Mouse (Mus musculus) T-cell, adult 2 months (primary cell): ENCODE measurements around the gene Slc50a1.

Experiments used
- DNase-seq: peaks from one replicate; pipeline ENCODE4 v3.0.0; 2022; ENCODE audit warnings: low spot score

Slc50a1 gene

DNA sequence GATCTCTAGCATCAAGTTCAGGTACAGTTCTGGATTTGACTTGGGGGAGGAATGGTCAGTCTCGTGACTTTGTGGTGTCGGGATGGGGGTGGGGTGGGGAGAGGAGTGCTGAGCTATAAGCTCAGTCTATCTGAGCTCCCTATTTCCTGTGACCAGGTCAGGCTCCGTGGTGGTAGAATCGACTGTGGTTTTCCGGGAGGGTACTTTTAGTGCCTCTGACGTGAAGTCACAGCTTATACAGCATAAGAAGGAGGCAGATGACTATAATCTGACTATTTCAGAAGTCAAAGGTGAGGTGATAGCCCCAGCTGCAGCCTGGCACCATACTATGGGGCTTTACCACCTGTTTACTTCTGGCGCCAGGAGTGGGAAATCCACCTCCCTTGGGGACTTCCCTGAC lies 39.0 kb downstream of the Slc50a1 start:
- DNase-seq: no peak

- no peak for DNase-seq
Observed at GRCm38 (mm10) chr3:89230561-89230960, 39.8 kb downstream of the Slc50a1 start.

- no peak for DNase-seq
Observed at GRCm38 (mm10) chr3:89229276-89229675, 41.1 kb downstream of the Slc50a1 start.

- no peak for DNase-seq
Observed at GRCm38 (mm10) chr3:89228836-89229235, 41.5 kb downstream of the Slc50a1 start, which contains the start of gene Muc1. TSS of gene Muc1 (plus strand) at chr3:89229057.

DNA sequence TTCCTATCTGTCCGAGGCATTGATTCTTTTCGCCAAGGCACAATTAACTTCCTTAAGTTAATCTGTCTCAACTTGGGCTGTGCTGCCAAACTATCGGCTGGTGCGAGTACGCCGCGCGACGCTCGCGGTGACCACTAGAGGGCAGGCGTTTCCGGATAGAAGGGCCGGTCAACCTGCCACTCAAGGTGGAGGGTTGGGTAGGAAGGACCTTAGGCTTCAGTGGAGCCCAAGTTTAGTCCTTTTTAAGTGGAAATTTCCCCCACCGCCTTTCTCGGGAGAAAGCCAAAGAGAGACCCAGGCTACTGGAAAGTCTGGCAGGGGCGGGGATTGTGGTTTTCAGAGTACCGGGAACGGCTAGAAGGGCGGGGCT lies 42.2 kb downstream of the Slc50a1 start:
- peak; percentile 78 for DNase-seq

GRCm38 (mm10) chr3:89227307-89228179 lies 42.8 kb downstream of the Slc50a1 start:
- DNase-seq: peak; percentile 84

DNA sequence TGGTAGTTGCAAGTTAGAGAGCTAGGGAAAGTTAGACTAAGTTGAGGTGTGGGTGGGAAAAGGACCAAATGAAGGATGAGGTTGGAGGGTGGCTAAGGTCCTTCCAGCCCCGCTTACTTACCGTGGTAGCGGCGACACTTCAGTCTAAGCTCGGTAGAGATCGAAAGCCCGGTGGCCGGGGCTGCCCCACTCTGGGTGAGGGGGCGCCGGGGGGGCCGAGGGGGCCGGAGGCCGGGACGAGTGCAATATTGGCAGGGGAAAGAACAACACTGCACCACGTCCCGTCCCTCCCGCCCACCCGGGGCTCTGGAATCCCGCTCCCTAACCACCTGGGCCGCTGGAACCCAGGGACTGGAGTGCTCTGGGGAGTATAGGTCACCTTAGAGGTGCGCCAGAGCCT lies 43.5 kb downstream of the Slc50a1 start, which contains the start of gene Mtx1:
TSS of gene Mtx1 (minus strand) at position 189 of the 400 bp plus-strand sequence.
- no peak for DNase-seq

- no peak for DNase-seq
Observed at GRCm38 (mm10) chr3:89226361-89226760, 44.0 kb downstream of the Slc50a1 start.

DNA sequence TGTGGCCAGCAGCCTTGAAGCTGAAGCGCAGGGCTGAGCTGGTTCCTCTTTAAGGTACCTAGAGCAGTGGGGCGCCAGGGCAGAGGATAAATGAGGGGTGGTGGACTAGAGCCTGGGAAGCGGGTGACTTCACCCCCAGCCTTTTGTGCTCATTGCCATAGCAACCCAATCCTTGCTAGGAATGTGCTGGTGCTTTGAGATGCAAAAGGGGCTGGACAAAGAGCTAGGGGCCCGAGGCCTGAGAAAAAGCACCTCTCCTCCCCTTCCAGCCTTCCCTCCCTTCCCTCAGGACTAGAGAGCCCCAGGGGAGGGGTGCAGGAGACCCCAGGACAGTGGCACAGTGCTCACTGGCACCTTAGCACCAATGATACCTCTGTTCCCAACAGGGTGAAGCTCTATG lies 44.5 kb downstream of the Slc50a1 start:
- DNase-seq: no peak

DNA sequence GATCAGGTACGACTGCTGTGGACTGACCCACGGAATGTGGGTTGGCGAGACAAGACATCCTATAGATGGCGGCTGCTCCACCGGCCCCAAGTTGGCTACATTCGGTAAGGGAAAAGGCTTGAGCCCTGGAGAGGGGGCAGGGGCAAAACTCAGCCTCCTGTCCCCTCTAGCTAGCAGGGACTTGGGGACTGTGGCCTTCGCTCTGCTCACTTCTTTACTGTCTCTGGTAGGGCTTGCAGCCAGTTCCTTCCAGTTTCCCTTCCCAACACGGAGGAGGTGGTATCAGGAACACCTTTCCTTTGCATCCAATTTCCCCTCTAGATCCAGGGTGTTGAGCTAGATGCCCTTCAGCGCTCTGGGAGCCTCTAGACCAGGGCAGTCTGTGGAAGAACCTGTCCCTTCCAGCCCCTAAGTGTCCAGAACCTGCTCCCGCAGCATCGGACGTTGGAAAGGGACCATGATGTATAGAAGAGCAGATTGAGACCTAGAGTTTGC lies 45.0 kb downstream of the Slc50a1 start:
- no peak for DNase-seq

- no peak for DNase-seq
Observed at GRCm38 (mm10) chr3:89224796-89225195, 45.6 kb downstream of the Slc50a1 start.

DNA sequence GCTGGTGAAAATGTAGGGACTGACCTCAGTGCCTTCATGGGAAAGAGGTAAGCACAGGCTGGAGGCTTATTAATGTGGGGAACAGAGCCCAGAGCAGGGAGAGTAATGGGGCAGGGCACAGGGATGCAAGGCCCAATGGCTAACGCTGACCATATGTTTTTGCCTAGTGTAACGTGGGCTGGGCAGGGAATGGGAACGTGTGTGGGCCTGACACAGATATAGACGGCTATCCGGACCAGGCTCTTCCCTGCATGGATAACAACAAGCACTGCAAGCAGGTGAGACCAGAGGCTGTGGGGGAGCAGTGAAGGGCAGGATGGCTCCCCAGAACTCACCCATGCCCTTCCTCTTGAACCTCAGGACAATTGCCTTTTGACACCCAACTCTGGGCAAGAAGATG lies 49.2 kb downstream of the Slc50a1 start:
- no peak for DNase-seq

GRCm38 (mm10) chr3:89219546-89219945 lies 50.8 kb downstream of the Slc50a1 start:
- no peak for DNase-seq

DNA sequence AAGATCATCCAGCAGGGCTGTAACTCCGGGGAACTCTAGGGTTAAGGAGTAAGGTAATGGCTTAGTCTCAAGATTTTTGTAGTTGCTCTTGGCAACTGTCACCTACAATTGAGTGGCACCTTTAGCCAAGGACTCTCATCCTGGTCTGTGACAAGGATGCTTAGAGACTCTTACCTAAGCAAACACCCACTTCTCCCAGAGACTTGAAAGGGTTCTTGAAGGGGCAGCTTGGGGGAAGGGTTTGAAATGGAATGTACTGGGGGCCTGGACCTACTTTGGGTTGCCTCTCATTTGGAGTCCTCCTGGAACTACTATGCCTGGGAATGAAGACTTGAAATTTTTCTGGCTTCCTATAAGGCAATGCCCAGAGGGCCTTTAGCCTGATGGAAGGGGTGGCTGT lies 52.1 kb downstream of the Slc50a1 start:
- DNase-seq: no peak
